Mouse (Mus musculus): ENCODE results near the gene Dusp6.

- TF ChIP-seq CTCF (IDR thresholded peaks at IDR 0.05; ENCODE audit: low read depth) (no peak), EP300 (IDR thresholded peaks at IDR 0.05; ENCODE audit: low read depth) (no peak)
These were observed 23.8 kb downstream of the Dusp6 start for GRCm38 (mm10) chr10:99286787-99287186.
